Mouse (Mus musculus): ENCODE data around the gene 4930550C14Rik. TPM values are rescaled to one million over a fixed set of nuclear protein-coding genes. Genes with fewer than 3 reads are reported as not detected.

The 4930550C14Rik gene
- total RNA-seq, 2 experiments from 2014 or later, result 1.9 to 2.3 TPM

DNA sequence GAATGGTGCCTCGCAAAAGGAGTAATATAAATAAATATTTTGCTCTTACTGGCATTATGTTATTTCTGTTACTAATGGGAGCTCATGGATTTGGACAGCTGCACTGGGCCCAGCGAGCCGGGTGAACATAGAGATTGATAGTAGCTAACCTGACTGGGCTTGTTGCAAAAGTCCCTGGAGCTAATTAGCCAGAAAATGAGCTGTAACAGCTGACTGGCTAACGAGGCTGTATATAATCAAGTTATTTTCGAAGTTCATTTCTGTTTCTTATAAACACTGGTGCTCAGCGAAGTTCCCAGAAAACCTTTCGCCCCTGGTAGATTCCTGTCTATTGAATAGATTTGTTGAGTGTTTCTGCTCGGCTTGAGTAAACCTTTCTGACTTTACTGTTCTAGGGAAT lies 866 bp downstream of the 4930550C14Rik start:
- no peak for DNase-seq (ENCODE audit: low spot score in 2 of 2)

DNA sequence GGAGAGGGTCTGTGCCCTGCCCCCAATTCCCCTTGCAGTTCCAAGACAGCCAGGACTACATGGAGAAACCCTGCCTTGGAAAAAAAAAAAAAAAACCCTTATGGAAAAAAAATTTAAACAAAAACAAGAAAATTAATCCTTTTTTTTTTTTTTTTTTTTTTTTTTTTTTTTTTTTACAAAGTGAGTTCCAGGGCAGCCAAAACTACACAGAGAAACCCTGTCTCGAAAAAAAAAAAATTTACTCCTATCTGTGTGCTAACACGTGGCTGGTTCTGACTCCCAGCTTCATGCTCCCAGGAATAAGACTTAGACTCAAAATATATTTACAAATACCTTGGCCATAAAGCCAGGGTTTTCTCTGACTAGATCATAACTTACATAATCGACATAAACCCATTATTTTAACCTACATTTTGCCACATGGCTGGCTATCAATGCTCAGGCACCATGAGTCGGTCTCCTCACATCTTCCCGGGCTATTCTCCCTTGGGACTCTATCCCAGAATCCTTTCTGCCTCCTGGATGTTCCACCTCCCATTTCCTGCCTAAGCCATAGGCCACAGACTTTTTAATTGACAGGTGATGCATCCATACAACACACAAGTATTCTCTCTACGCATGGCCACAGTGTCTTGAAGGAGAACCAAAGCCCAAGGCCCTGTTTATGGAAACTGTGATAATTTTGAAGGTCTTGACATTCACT lies 2.1 kb downstream of the 4930550C14Rik start:
- no peak for DNase-seq (ENCODE audit: low spot score in 2 of 2)

DNA sequence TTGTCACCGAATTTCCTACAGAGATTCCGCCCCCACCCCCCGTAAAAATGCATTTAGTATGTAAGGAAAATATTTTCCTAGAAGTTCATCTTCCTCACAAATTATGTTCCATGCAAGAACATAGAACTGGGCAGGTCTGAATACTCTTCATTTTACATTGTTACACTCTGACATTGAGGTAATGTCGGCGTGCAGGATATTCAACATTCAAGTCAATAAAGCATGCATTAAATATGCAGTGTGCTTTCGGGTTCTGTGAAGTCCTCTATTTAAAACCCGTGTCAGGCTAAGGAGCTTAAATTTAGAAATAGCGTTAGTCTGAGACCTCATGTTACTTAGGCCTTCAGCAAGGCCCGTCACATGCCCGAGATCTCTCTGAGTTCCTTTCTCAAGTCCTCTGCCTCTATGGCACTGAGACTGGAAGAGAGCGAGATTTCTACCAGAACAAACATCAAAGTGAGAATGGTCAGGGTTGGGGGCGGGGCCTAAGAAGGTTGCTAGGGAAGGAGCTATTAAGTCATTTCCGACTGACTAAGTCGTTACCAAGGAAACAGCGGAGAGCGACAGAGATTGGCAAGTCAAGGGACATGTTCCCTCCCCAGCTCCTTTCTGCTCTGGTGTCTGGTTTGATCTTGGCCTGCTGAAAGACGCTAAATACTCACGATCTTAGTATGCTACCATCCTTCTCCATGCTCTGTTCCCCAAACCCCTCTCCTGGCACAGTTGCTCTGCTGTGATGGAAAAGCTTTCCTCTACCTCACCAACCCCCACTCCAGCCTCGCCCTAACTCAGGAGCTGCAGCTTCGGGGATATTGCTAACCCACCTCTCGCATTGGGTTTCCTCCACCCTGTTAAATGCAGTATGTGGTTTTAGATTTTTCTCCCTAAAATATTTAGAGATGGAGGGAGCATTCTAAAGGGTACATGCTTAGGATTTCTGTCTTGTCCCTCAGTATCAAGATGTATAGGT lies 2.9 kb downstream of the 4930550C14Rik start:
- peak; percentile 49 to 51 for DNase-seq (ENCODE audit: low spot score in 2 of 2)

DNA sequence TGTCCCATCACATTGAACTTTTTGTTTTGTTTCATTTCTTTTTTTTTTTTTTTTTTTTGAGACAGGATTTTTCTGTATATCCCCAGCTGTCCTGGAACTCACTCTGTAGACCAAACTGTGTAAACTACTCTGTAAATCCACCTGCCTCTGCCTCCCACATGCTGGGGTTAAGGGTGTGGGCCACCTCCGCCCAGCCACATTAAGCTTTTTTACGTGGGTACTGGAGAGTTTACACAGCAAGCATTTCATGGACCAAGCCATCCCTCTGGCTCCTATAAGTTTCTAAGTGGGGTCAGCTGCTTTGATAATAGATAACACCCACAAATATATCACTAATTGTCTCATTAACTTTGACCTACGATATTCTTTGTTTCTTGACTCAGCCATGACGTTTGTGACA lies 6.4 kb downstream of the 4930550C14Rik start:
- no peak for DNase-seq (ENCODE audit: low spot score in 2 of 2)

DNA sequence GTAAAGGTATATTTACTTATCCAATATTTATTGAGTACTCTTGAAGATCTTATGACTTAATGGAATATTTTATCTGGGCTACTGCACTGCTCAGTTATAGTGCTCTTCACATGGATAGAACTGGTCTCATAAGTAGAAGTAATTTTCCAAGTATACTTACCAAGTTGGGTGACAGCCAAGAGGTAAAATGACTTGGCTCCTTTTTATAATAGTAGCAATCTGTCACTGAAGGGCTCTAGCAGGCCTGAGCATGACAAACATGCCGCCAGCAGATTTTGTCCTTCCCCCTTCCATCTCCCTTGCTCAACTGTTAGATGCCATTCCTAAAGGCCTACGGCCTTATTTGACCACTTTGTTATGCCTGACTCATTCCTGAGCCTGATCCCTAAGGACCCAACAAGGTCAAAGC lies 6.8 kb downstream of the 4930550C14Rik start:
- DNase-seq (ENCODE audit: low spot score in 2 of 2), result no peak

DNA sequence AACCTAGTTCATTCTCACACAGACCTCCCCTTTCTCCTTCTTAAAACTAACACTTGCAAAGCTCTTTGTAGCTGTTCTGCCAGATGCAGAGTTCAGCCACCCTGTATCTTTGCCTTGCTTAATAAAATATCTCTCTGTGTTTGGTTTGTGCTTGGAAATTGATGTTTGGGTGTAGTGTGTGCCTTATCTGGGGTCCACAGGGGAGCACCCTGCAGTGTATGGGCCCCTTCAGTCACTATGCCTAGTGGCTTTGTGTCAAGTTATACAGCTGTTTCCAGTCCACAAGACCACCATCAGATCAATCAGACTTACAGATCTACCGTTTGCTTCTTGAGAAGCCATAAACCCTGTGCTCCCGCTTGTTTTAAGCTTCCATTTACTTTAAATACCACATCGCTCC lies 7.3 kb downstream of the 4930550C14Rik start:
- no peak for DNase-seq (ENCODE audit: low spot score in 2 of 2)

DNA sequence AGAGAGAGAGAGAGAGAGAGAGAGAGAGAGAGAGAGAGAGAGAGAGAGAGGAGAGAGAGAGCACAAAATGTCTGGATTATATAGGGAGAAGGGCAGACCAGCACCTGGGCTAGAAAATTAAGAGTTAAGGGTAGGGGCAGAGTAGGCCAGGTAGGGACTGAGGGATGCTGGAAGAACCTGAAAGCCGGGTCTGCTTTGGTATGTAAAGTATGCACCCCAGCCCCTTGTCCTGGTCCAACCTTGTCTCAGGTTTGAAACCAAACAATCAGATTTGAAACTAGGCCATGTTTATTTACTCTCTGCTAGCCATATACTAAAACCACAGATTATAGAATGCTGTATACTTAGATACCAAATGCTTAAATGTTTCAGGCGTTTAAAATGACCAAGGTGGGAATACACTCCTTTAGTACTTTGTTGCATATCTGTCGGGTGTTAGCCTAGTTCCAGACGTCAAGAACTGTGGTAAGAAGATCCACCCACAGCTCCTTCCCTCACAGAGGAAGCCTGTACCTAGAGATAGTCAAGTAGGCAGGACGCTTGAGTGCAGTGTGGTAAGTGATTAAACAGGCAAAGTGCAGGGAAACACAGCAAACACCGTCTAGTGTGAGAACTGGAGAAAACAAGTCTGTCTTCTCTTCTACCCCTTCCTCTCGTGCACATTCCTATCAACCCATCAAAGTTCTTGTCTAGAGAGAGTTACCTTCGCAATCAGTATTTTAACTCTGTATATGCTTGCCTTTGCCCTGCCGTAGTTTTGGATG lies 20.2 kb downstream of the 4930550C14Rik start:
- DNase-seq (ENCODE audit: low spot score in 2 of 2), result no peak

DNA sequence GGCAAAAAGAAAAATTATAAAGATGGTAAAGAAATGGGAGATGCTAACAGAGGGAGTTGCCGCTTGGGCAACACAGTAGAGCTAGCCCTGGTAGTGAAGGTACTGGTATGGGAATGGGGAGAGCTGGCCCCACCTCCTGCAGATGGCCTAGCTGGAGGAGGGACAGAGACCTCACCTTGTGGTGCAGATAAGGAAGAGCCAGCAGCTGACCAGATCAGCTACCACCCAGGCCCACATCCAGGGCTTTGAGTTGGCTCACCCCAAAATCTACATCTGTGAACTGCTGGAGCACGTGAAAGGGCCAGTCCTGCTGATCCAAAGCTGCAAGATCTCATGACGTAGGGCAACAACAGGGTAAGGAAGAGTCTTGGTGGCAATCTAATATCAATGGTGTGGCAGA lies 24.6 kb downstream of the 4930550C14Rik start:
- DNase-seq (ENCODE audit: low spot score in 2 of 2), result no peak

DNA sequence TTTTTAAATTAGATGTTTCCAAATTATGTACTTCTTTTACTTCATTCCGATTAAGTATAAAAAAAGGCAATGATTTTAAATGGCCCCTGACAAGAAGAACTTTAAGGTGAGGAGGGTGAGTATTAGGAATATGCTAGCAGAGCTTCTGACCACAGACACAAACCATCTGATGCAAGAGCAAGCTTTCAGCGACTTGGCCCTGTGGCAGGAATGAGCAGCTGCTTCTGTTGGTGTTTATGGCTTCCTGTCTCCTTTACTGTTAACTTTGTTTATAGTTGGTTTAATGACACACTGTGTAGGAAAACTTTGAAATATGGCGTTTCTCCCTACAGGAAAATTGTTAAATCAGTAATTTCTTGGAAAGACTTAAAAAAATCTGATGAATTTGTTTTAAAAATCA lies 25.5 kb downstream of the 4930550C14Rik start:
- DNase-seq (ENCODE audit: low spot score in 2 of 2), result no peak

DNA sequence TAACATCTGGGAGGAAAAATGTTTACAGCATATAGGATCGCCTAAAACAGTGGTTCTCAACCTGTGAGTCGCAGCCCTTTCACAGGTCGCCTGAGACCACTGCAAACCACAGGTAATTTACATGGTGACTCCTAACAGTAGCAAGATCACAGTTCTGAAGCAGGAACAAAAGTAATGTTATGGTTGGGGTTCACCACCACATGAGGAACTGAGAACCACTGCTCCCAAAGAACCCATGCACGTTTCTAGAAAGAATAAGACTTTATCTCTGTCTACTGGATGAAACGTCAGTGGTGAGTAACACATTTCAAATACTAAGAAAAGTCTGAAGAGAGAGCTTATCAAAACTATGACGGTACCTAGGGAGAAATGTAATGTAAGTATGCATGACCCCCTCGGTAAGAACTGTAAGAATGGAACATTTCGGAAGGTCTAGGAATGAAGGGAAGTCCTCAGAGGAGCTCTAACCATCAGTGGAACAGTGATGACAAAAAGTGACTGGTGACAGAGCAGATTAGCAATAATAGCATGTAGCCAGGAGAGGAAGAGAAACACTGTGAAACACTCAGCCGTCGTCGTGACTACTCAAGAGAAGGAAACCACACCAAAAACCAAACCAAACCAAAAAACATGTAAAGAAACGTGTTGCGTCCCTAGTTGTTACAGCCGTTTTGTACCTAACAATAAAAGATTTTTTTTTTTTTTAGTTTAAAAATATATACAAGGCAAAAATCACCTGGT lies 33.9 kb downstream of the 4930550C14Rik start:
- DNase-seq (ENCODE audit: low spot score in 2 of 2), result no peak

DNA sequence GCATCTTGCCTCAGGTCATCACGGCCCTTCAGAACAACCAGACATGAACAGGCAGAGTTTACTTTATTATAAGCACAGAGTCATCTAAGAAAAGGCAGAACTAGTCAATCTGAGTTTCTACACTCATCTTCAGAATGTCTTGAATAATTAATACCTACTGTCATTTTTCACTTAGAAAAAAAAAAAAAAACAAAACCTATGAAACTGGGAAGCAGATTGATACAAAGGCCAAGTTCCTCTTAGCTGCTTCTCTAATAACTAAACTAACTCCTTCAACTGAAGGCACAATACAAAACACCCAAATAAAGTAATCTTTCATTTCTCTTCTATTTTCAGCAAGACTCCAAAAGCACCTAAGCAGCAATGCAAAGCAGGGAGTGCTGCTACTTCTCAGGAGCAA lies 48.5 kb downstream of the 4930550C14Rik start:
- DNase-seq (ENCODE audit: low spot score in 2 of 2), result no peak

DNA sequence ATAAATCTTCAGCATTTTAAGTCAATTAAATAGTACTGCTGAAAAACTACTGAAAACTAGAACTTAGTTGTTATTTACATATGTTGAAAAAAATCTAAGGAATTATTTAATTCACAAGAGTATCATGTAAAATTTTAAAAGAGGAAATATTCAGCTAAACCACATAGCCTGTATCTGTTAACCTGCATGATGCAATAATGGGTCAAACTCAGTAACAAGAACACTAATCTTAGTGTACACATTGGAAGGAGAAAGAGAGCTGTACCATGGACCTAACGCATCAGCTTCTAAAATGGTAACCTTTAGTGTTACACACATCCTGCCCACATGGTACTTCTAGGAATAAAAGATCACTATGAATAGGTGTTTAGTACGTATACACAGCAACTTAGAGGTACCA lies 49.9 kb downstream of the 4930550C14Rik start:
- DNase-seq (ENCODE audit: low spot score in 2 of 2), result no peak

DNA sequence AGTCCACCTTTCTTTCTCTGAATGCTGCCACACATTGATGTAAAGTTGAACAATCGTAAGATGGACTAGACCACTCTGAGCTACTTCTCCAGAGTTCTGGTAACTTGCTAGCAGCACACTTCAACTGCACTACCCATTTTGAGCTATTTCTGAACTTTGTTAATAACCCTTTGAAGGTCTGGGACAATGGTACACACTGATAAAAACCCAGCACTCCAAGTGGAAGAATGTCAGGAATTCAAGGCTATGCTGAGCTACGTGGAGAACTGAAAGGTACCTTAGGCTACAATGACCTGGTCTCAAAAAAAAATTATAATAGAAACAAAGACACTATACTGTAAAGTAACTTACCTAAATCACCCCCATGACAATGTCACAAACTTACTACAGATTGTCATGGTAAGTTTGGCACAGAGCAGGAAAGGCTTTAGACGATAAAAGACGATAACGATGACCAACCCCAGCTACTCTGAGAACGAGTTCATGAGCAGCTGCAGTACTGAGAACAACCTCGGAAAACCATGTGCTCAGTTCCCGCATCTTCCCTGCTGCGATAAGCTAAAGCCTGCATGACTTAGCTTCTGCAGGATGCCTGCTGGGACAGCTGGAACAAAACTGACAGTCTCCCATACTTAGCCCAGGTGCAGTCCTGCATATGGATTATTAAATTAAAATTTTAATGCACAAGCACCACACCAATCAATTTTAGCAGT lies 70.8 kb downstream of the 4930550C14Rik start:
- no peak for DNase-seq (ENCODE audit: low spot score in 2 of 2)

Small RNA genes within 50 kb of the gene (microRNA-seq; reads per million reads assigned to microRNA genes)
- not detected for gene Mir130c

Other genes with a start within 250 kb of the 4930550C14Rik start
- 10 to 100 TPM; 23.5 to 26.9 TPM for gene Ddx10, start 154.3 kb upstream of the 4930550C14Rik start, total RNA-seq (2021)
- gene Exph5, start 100.7 kb upstream of the 4930550C14Rik start, total RNA-seq (2021), result 1 to 10 TPM in 1 of 2 experiments, under 1 TPM in 1; 0.68 to 1.8 TPM
- 10 to 100 TPM; 23.3 to 25.1 TPM for gene Kdelc2, start 18.3 kb upstream of the 4930550C14Rik start, total RNA-seq (2021)
- 10 to 100 TPM; 17.4 to 20.9 TPM for gene Atm, start 134.4 kb downstream of the 4930550C14Rik start, total RNA-seq (2021)
- gene Npat, start 134.7 kb downstream of the 4930550C14Rik start, total RNA-seq (2021), result 10 to 100 TPM; 21.3 to 24.4 TPM
- 100 to 1,000 TPM; 148 to 192 TPM for gene Acat1, start 208.1 kb downstream of the 4930550C14Rik start, total RNA-seq (2021)

All from adrenal gland, postnatal 4 days (tissue).